Mouse (Mus musculus): ENCODE data around the gene Eef1e1. TPM values are rescaled to one million over a fixed set of nuclear protein-coding genes. Genes with fewer than 3 reads are reported as not detected.
"Not testable (repeated sequence)": the region's sequence is repeated elsewhere in the genome, so short reads cannot be mapped to it uniquely, and the experiment has no call there.

Eef1e1 gene
- total RNA-seq (2021): 10 to 100 TPM in 1 of 2 experiments, 1 to 10 TPM in 1; 9.3 to 14.2 TPM
- long read RNA-seq, experiment 1, transcript Eef1e1-201 (4 exons, 2,553 nt): major isoform, 18 of 26 reads
- long read RNA-seq, experiment 1, partial matches to known transcripts: 3 of 26 reads
- long read RNA-seq, experiment 1, other reads (novel, unspliced or antisense): 4 of 26 reads
- long read RNA-seq, experiment 2, transcript Eef1e1-201 (4 exons, 2,553 nt): major isoform, 5 of 7 reads
- long read RNA-seq, experiment 2, partial matches to known transcripts: 1 of 7 reads
- long read RNA-seq, experiment 2, other reads (novel, unspliced or antisense): 0 of 7 reads

- peak; percentile 96 to 98 for DNase-seq
Measured at GRCm38 (mm10) chr13:38658528-38659280, at the start of gene Eef1e1. Eef1e1 (minus strand) TSS chr13:38659058.

DNA sequence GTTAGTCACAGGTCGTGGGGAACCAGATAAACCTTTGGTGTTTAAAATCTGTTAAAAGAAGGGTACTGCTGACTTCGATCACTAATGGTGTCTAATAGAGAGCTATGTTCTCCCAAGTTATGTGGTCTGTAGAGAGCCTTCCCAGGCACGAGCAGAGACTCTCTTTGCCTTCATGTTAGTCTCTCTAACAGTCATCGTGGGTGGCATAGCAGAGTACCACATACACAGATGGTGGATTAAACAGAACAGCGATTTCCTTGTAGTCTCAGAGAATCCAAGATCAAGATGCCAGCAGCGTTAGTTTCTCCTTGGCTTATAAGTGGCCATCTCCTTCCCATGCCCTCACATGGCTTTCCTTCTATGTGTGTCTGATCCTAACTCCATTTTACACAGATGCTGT, 32.0 kb upstream of the Eef1e1 start:
- DNase-seq: no peak

DNA sequence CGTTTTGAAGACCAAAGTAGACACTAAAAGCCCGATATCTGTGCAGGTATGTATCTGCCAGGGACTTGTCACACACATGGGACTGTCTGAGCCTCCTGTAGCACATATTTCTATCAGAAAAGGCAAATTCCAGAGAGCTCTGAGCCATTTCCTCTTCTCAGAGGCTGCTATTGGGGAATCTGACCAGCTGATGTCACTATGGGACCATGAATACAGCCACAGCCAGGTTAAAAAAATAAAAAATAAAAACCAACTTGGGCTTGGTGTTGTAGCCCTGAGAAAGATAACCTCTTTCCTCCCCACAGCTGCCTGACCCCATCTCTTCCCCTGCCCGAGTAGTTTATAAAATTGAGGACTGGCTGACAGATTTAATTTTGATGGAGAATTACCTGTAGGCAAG, 31.2 kb upstream of the Eef1e1 start:
- peak in 1 of 2 experiments; percentile 6 for DNase-seq

GRCm38 (mm10) chr13:38688761-38689160, 29.9 kb upstream of the Eef1e1 start:
- no peak for DNase-seq

- no peak for DNase-seq
Measured at GRCm38 (mm10) chr13:38672336-38672735, 13.5 kb upstream of the Eef1e1 start.

DNA sequence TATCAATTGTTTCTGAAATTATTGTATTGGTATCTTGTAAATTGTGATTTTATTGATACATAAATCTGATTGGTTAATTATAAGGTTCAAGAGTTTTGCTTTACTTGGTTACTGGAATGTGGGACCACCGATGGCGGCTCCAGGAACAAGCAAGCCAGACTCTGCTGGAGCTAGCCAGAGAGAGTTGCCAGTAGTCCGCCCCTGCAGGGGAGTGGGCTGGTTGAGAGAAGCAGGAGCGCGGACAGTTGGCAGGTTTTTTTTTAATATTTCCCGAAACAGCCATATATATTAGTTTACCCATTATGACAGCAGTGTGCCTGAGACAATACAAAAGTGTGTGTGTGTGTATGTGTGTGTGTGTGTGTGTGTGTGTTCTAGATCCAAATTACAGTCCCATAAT, 12.6 kb upstream of the Eef1e1 start:
- DNase-seq: not testable (repeated sequence)

GRCm38 (mm10) chr13:38670051-38670450, 11.2 kb upstream of the Eef1e1 start:
- DNase-seq: no peak

DNA sequence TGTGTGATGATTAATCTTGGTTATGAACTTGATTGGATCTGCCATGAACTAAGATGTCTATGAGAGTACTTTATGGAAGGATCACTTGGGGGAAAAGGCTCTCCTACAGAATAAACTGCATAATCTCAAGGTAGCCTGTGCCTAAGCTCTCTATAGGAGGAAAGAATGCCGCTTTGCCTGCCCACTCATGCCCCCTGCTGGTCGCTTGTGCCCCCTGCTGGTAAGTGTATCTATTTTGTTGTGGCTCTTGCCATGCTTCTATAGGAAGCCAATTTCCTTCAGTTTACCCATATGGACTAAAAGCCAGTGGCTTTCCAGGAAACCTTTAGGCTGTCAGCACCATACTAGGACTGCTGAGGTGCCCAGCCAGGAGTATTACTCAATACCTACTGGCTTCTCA, 9.7 kb upstream of the Eef1e1 start:
- peak; percentile 28 to 59 for DNase-seq

DNA sequence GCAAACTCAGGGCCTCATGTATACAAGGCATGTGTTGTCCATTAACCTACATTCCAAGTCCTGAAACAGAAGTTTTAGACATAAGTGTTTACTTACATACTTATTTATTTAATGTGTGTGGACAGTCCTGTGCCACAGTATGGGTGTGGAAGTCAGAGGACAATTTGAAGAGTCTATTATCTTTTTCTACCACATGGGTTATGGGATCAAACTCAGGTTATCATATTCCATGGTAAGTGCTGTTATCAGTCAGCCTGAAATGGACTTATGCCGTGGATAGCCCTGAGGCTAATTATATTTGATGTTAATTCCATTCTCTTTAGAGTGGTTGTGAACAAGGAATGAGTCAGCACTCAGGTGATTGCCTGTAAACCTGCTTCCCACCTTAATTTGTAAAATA, 5.9 kb upstream of the Eef1e1 start:
- no peak for DNase-seq

DNA sequence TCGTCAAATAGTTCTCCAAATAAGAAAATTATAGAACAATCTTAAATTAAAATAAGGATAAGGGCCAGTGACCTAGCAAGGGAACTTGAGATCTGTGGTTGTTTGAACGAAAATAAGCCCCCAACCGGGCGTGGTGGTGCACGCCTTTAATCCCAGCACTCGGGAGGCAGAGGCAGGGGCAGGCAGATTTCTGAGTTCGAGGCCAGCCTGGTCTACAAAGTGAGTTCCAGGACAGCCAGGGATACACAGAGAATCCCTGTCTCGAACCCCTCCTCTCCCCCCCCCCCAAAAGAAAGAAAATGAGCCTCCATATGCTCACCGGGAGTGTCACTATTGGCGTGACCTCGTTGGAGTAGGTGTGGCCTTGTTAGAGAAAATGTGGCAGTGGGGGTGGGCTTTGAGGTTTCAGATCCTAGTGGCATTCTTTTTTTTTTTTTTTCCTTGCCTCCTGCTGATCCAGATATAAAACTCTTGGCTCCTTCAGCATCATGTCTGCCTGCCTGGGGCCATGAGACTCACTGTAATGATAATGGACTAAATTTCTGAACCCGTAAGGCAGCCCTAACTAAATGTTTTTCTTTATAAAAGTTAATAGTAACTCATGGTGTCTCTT, 772 bp upstream of the Eef1e1 start:
- DNase-seq: no peak

- no peak for DNase-seq
Measured at GRCm38 (mm10) chr13:38657865-38658264, 993 bp downstream of the Eef1e1 start.

DNA sequence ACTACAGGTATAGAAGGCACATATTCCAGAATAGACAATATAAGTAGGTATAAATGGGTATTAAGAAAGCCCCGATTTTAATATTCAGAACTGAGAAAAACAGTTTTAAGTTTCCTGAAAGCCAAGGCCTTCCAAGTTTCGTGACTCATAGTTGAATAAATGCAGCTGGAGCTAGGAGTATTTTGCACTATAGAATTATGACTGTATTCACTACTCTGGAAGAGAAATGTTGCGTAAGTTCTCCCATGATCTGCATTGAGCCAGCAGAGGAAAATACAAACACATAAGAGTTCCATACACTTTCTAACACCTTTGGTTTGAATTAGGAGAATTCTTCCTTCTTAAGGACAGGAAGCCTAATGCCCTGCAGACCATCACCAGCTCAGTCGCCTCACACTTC, 8.6 kb downstream of the Eef1e1 start:
- DNase-seq: no peak

GRCm38 (mm10) chr13:38649069-38649468, 9.8 kb downstream of the Eef1e1 start:
- peak in 1 of 2 experiments; percentile 15 for DNase-seq

DNA sequence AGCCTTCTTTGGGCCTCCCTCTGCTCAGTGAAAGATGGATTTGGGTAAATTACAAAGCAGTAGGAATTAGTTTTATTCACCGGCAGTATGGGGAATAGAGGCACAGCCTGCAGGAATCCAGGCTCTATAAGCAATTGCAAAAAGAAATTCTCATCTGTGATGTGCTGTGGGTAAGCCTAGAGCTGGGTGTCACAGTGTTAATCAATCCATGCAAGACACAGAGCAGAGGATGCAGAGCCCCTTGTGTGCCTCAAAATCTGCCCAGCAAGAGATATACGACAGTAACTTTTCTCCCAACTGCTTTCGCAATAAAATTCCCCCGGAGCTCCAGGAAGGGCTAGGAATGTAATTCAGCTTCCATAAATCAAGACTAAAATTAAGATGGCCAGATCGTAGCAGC, 17.4 kb downstream of the Eef1e1 start:
- no peak for DNase-seq

GRCm38 (mm10) chr13:38640961-38641360, 17.9 kb downstream of the Eef1e1 start:
- DNase-seq: peak in 1 of 2 experiments; percentile 25

GRCm38 (mm10) chr13:38638694-38639093, 20.2 kb downstream of the Eef1e1 start:
- DNase-seq: no peak

GRCm38 (mm10) chr13:38634800-38635269, 24.0 kb downstream of the Eef1e1 start, which contains the start of gene Bloc1s5:
Bloc1s5 (minus strand) TSS chr13:38635109.
- peak; percentile 95 to 98 for DNase-seq

DNA sequence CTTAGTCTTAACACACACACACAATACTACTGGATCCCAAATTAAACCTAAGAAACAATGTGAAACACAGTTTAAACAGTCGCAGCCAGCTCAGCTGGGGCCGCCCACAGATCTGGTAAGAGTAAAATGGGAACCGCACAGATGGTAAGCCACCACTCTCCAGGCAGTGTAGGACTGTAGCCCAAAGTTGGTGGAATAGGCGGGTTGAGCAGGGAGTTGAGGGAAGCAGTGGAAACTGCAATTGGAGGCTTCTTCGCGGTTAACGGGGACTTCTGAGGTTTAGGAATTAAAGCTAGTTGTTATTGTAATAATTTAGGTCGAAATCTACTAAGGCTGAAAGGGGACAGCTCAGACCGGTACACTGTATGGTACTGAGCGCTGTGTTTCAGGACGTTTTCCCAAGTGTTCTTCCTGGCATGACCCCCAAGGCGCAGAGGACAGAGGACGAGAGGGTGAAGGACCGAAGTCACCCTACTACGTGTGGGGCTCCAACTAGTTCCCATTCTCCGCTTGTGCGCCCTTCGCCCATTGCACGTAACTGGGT, 24.5 kb downstream of the Eef1e1 start:
- no peak for DNase-seq

GRCm38 (mm10) chr13:38633287-38634000, 25.4 kb downstream of the Eef1e1 start:
- no peak for DNase-seq

- DNase-seq: no peak
Measured at GRCm38 (mm10) chr13:38632556-38632955, 26.3 kb downstream of the Eef1e1 start.

GRCm38 (mm10) chr13:38626229-38626525, 32.7 kb downstream of the Eef1e1 start:
- DNase-seq: no peak
